Mouse (Mus musculus): ENCODE results near the gene Rbm33.

Gene Rbm33

DNA sequence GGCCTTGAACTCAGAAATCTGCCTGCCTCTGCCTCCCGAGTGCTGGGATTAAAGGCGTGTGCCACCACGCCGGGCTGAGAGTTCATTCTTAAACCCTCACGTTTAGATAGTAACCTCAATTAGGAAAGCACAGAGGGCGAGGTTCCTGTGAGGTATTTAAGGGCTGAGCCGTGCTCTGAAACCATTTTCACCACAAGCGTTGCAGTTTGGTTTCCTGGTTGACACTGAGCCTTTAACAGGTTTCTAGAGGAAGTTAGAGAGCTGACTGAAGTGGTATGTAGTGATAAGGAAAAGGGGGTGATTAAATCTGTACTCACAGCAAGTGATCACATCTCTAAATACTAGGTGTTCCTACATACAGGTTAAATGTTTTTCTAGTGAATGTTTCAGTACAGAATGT, 1.4 kb upstream of the Rbm33 start:
- peak; percentile 77 for DNase-seq (ENCODE audit: low read depth, low spot score)

DNA sequence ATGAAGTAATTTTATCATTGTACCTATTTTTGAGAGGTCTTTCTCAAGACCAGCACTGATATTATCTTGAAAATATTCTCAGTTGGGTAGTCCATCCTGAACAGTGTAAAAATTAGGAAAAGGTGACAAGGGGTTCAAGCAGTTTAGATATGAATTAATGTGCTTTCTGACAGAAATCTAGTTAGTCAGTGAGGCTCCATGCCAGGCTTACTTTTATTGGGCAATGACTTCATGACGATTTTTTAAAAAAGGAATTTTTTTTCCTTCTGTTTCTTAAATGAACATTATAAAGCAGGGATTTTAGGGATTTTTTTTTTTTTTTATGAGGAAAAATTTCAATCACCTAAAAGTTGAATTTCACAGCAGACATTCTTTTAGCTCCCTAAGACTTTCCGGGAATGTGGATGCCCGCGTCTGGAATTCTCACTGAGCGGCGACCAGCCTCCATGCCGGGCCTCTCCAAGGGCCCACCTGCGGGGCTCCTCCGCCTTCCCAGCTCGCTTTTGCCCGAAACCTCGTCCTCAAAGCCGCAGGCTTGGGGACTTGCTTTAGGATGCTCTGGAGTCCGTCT, 685 bp upstream of the Rbm33 start:
- no peaks in the 10 kb centered on the region for H3K36me3 ChIP-seq (ENCODE audit: control insufficient read depth, insufficient read depth, low read length, poor library complexity, severe bottlenecking)
- no peaks in the 10 kb centered on the region for H3K27me3 ChIP-seq (ENCODE audit: control insufficient read depth, insufficient read depth, low read length, poor library complexity, severe bottlenecking)
- DNase-seq (ENCODE audit: low read depth, low spot score), result no peak

More for the DNA sequence above, 1.4 kb upstream of the Rbm33 start:
- H3K27me3 ChIP-seq (ENCODE audit: control insufficient read depth, insufficient read depth, low read length, poor library complexity, severe bottlenecking), result no peaks in the 10 kb centered on the region
- H3K36me3 ChIP-seq (ENCODE audit: control insufficient read depth, insufficient read depth, low read length, poor library complexity, severe bottlenecking), result no peaks in the 10 kb centered on the region

DNA sequence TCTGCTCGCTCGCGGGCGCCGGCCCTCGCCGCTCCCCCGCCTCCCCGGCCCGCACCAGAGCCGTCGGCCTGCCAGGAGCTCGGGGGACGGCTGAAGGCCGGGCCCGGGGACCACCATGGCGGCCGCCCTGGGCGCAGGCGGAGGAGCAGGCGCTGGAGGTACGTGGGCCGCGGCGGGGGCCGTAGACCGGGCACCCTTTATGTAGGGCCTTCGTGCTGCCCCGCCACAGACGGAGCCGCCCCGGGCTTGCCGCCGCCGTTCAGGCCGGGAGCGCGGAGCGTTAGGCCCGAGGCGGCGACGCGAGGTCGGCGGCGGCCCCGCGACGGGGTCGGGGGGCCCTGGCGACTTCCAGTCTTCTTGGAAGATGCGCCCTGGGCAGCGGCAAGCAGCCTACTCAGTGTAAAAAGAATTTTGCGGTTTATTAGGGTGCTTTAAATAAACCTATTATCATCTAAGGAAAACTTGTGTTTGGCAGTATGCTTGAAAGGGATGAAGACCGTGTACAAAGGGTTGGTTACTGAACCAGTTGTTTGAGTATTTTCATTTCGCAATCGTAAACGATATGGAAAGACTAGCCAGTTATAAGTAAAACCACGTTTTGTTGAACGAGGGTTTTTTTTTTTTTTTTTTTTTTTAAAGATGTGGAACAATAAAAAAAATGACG, 464 bp downstream of the Rbm33 start:
- H3K36me3 ChIP-seq (ENCODE audit: control insufficient read depth, insufficient read depth, low read length, poor library complexity, severe bottlenecking), result no peaks in the 10 kb centered on the region
- H3K27me3 ChIP-seq (ENCODE audit: control insufficient read depth, insufficient read depth, low read length, poor library complexity, severe bottlenecking), result no peaks in the 10 kb centered on the region
- DNase-seq (ENCODE audit: low read depth, low spot score), result no peak

DNA sequence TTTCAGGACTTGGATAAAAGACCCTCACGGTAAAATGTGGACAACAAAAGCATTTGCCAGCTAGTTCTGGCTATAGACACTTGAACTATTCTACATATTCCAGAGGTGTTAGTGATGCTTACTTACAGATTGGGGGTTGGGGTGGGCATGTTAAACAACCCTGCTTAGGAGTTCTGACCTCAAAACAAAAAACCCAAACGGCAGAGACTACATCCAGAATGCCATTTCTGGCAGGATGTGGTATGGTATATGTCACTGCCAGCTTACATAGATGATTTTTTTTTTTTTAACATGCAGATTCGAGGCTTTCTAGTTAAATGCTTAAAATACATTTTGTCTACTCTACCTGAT, 971 bp downstream of the Rbm33 start:
- H3K27me3 ChIP-seq (ENCODE audit: control insufficient read depth, insufficient read depth, low read length, poor library complexity, severe bottlenecking), result no peaks in the 10 kb centered on the region
- DNase-seq (ENCODE audit: low read depth, low spot score), result peak; percentile 62
- H3K36me3 ChIP-seq (ENCODE audit: control insufficient read depth, insufficient read depth, low read length, poor library complexity, severe bottlenecking), result no peaks in the 10 kb centered on the region

DNA sequence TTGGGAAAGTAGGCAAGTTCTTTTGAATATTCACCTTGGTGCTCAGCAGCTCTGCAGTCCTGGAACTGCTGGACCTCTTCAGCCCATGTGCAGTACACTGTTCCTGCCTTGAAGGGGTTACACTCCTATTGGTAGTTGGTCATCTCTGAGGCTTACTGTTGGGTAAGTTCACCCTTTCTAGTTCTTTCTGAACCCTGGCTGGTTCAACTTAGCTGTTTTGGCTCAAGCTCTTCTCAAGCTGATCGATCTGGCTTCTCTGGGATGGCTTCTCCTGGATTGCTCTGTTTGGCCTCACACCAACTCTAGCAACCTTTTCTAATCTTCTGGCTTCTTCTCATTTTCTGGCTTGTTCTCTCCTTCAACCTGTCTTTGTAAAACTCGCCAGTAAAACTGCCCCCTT, 1.8 kb downstream of the Rbm33 start:
- DNase-seq (ENCODE audit: low read depth, low spot score), result no peak
- Histone ChIP-seq H3K27me3 (ENCODE audit: control insufficient read depth, insufficient read depth, low read length, poor library complexity, severe bottlenecking) (no peaks in the 10 kb centered on the region), H3K36me3 (ENCODE audit: control insufficient read depth, insufficient read depth, low read length, poor library complexity, severe bottlenecking) (no peaks in the 10 kb centered on the region)

DNA sequence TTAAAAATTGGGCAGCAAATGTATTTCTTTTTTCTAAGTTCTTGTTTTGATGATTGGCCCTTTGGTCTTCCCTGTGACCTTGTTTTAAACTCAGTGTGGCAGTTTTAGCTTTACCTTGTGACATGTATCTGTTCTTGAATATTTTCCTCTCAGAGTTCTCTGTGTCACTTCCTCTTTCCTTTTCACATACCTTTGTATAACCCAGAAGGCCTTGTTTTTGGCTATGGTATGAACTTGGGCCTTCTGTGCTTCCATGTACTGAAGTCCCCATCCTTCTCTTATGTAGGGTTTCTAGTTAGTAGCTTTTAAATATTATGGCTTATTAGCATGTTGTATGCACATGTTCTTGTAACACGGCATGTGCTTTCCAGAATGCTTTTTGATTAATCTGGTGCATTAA, 4.8 kb downstream of the Rbm33 start:
- no peaks in the 10 kb centered on the region for H3K27me3 ChIP-seq (ENCODE audit: control insufficient read depth, insufficient read depth, low read length, poor library complexity, severe bottlenecking)
- H3K36me3 ChIP-seq (ENCODE audit: control insufficient read depth, insufficient read depth, low read length, poor library complexity, severe bottlenecking), result no peaks in the 10 kb centered on the region
- peak; percentile 80 for DNase-seq (ENCODE audit: low read depth, low spot score)

DNA sequence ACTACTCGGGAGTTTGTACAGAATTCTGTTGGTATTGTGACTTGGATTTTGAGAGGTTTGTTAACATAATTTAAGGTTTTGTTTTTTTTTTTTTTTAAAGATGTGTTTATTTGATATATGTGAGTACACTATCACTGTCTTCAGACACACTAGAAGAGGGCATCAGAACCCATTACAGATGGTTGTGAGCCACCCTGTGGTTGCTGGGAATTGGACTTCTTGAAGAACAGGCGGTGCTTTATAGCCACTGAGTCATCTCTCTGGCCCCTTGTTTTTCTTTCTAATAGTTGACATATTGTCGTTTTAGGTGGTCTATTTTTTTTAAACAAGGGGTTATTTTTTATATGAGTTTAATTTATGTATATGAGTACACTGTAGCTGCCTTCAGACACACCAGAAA, 5.3 kb downstream of the Rbm33 start:
- Histone ChIP-seq H3K27me3 (ENCODE audit: control insufficient read depth, insufficient read depth, low read length, poor library complexity, severe bottlenecking) (no peaks in the 10 kb centered on the region), H3K36me3 (ENCODE audit: control insufficient read depth, insufficient read depth, low read length, poor library complexity, severe bottlenecking) (no peaks in the 10 kb centered on the region)
- DNase-seq (ENCODE audit: low read depth, low spot score), result no peak

DNA sequence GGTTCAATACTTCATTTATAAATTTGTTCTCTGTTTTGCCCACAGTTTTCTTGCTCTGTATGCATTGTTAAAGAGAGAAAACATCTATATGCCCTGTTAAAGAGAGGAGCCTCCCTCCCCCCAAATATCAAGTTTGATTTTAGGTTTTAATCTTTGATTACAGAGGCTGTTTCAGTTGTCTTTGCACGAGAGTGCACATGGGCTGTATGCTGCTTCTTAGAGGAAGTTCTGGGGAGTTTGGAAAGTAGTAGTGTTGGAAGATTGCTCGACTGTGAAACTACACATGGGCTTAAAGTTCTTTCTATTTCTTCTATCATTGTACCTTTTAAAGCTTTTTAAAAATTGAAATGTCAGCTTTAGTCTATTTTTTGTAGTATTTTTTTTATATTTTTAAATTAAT, 6.9 kb downstream of the Rbm33 start:
- H3K36me3 ChIP-seq (ENCODE audit: control insufficient read depth, insufficient read depth, low read length, poor library complexity, severe bottlenecking), result no peaks in the 10 kb centered on the region
- DNase-seq (ENCODE audit: low read depth, low spot score), result peak; percentile 50
- no peaks in the 10 kb centered on the region for H3K27me3 ChIP-seq (ENCODE audit: control insufficient read depth, insufficient read depth, low read length, poor library complexity, severe bottlenecking)

DNA sequence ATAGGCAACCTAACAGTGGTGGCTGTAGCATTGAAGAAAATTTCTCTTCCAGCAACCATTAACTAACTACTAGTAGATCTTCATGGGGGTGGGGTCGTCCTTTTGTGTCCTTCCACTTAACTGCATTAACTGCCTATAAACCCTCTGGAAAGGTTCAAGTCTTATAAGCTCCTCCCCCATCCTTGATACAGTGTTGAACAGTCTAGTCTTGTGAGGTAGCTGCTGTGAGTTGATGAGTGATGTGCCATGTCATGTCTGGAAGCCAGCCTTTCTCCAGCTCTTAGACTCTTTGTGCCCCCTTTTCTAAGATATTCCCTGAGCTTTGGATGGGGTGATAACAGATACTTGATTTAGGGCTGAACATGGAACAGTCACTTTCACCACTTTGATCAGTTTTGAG, 7.5 kb downstream of the Rbm33 start:
- no peak for DNase-seq (ENCODE audit: low read depth, low spot score)
- H3K36me3 ChIP-seq (ENCODE audit: control insufficient read depth, insufficient read depth, low read length, poor library complexity, severe bottlenecking), result no peaks in the 10 kb centered on the region
- no peaks in the 10 kb centered on the region for H3K27me3 ChIP-seq (ENCODE audit: control insufficient read depth, insufficient read depth, low read length, poor library complexity, severe bottlenecking)

DNA sequence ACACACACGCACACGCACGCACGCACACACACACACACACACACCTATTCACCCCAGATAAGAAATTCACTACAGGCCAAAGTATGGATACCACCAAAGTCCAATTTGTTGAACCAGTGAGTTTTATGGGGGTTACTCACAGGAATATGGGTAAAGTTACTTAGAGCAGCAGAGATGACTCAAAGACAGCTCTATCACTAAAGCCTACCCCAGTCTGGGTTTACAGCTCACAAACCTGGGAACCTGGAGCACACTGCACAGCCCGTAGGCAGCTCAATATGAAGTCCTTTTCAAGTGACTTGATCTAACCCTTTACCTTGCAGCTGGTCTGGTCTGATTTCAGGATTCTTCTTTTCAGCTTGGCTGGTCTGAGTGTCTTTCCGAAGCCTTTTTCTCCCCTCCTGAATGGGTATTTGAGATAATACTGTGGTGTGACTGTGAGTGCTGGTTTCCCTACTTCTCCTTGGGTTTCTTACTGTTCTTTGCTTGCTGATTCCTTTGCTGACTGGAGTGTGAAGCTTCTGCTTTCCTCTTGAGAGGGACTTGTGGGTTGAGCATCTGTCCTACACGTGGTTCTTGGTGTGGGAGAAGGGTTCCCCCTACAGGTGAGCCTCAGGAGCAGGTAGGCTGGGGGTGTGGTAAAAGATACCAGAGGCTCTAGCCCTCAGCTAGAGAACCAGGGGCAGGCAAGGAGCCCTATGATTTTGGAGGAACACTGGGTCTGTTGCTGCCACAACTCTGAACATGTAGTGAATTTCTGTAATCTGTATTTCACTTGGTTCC, 12.3 kb downstream of the Rbm33 start:
- no peaks in the 10 kb centered on the region for H3K27me3 ChIP-seq (ENCODE audit: control insufficient read depth, insufficient read depth, low read length, poor library complexity, severe bottlenecking)
- peak; percentile 88 for DNase-seq (ENCODE audit: low read depth, low spot score)
- H3K36me3 ChIP-seq (ENCODE audit: control insufficient read depth, insufficient read depth, low read length, poor library complexity, severe bottlenecking), result peaks cover 8% of the 10 kb centered on the region; the same call in 1 of the 2 replicates

DNA sequence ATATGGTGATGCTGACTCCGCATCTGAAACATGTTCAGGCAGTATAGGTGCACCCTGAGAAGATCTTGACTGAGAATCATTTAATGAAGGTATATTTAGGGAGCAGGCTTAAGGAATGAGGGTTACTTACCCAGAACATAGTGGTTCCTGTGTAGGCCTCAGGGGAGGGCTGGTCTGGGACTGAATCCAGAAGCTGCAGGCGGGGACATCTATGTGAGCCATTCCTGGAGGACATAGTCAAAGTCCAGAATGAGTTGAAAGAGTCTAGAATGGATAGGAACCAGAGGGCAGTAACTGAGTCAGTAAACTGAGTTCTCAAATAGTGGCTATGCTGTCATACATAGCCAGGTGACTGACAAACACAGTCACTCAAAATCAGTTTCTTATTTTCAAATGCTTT, 16.8 kb downstream of the Rbm33 start:
- DNase-seq (ENCODE audit: low read depth, low spot score), result no peak
- Histone ChIP-seq H3K27me3 (ENCODE audit: control insufficient read depth, insufficient read depth, low read length, poor library complexity, severe bottlenecking) (no peaks in the 10 kb centered on the region), H3K36me3 (ENCODE audit: control insufficient read depth, insufficient read depth, low read length, poor library complexity, severe bottlenecking) (peaks cover 12% of the 10 kb centered on the region; the same call in 1 of the 2 replicates)

DNA sequence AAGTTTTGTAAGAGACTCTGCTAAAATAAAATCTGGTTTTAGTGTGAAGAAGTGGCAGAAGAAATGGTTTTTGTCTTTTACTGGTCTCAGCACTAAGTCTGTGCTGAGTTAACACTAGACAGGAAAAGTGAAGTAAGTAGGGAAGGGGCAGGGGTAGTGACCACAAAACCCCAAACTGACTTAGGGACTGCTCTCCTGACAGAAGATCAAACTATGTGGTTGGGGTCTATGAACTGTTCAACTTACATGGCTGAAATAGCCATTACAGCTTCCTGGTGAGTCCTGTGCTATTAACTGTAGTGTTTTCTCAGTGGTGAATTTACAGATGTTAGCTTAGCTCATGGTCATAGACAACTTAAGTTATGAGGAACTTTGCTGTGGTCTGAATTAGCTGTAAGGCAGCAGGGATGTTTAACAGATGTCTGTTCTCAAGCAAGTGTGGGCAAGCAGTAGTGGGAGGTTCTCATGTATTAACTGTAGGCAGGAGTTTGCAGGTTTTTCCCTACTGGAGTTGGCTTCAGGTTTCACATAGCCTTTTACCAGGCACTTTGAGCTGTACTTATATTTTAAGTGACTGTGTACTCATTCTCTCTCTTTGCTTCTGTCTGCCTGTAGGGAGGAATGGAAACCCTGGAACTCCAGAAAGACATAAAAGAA, 35.1 kb downstream of the Rbm33 start:
- H3K36me3 ChIP-seq (ENCODE audit: control insufficient read depth, insufficient read depth, low read length, poor library complexity, severe bottlenecking), result peaks cover 15% of the 10 kb centered on the region
- DNase-seq (ENCODE audit: low read depth, low spot score), result no peak
- no peaks in the 10 kb centered on the region for H3K27me3 ChIP-seq (ENCODE audit: control insufficient read depth, insufficient read depth, low read length, poor library complexity, severe bottlenecking)

DNA sequence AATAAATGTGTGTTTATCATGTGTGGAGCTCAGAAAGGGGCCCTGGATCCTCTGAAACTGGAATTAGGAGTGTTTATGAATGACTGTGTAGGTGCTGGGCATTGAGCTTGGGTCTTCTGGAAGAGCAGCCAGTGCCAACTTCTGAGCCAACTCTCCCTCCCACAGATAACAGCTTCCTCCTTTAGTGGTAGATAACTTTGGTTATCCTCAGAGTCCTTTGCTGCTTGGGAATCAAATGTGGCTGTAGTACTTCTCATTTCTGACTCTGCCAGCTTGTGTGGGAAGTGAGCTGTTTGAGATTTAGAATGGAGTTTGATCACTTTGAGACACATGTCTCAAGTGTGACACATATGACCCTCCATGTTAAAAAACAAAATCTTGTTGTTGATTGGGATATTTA, 38.7 kb downstream of the Rbm33 start:
- H3K36me3 ChIP-seq (ENCODE audit: control insufficient read depth, insufficient read depth, low read length, poor library complexity, severe bottlenecking), result peaks cover 15% of the 10 kb centered on the region
- no peak for DNase-seq (ENCODE audit: low read depth, low spot score)

DNA sequence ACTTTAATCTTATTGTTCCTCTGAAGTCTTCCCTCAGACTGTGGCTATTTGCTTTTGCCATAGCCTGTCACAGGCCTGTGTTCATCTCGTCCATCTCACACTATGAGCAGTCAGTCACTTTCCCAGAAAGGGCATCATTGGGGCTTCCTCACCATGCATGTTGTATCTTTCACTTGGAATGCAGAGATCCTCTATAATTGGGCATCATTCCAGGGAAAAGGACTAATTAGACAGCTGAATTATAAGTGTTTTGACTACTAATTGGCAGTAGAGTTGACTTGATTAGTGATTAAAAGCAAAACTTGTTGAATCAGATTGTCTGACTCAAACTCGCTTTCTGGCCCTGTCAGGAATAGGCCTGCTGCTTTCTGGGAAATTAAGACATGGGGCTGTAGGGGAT, 43.8 kb downstream of the Rbm33 start:
- no peak for DNase-seq (ENCODE audit: low read depth, low spot score)
- Histone ChIP-seq H3K36me3 (ENCODE audit: control insufficient read depth, insufficient read depth, low read length, poor library complexity, severe bottlenecking) (peaks cover 8% of the 10 kb centered on the region), H3K27me3 (ENCODE audit: control insufficient read depth, insufficient read depth, low read length, poor library complexity, severe bottlenecking) (no peaks in the 10 kb centered on the region)

More for the DNA sequence above, 38.7 kb downstream of the Rbm33 start:
- no peaks in the 10 kb centered on the region for H3K27me3 ChIP-seq (ENCODE audit: control insufficient read depth, insufficient read depth, low read length, poor library complexity, severe bottlenecking)

DNA sequence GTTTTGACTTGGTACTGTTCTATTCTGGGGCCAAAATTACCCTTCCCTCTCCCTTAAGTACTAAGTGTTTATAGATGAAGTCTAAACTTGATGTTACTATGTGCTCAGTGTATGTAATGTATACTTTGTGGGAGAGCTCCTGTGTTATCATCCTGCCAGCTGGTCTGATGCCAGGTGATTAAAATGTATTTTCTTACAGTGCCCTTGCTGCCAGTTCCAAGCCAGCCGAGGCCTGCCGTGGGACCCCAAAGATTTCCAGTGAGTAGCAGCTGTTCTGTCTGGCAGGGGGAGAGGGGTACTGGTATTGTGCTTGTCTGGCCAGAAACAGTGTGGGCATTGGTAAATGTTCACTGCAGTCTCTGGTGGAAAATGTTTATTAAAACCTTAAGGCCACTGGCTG, 51.1 kb downstream of the Rbm33 start:
- Histone ChIP-seq H3K36me3 (ENCODE audit: control insufficient read depth, insufficient read depth, low read length, poor library complexity, severe bottlenecking) (peaks cover 8% of the 10 kb centered on the region), H3K27me3 (ENCODE audit: control insufficient read depth, insufficient read depth, low read length, poor library complexity, severe bottlenecking) (no peaks in the 10 kb centered on the region)
- no peak for DNase-seq (ENCODE audit: low read depth, low spot score)

Measured in splenic B cell, adult 2 months (primary cell).